Mouse (Mus musculus): Measurements from ENCODE around the gene Kcnj9. TPM values are rescaled to one million over a fixed set of nuclear protein-coding genes. Genes with fewer than 3 reads are reported as not detected.

Kcnj9 gene
- 169 and 180 TPM in 2 replicates for polyA plus RNA-seq (2012; rRNA removed)

- TF ChIP-seq POLR2A (IDR thresholded peaks at IDR 0.05; ENCODE audit: extremely low read depth, insufficient read depth, low read length) (peak; percentile 98), CTCF (IDR thresholded peaks at IDR 0.05; ENCODE audit: extremely low read depth, insufficient read depth, low read length) (no peak)
- Histone ChIP-seq H3K4me1 (ENCODE audit: control insufficient read depth, insufficient read depth, low read length) (peaks cover 12% of the 10 kb centered on the region), H3K4me3 (ENCODE audit: insufficient read depth, low read length) (peak within 1 kb of the TSS; percentile 96), H3K27ac (ENCODE audit: insufficient read depth, low read length) (peak within 1 kb of the TSS; percentile 61)
Observed at GRCm38 (mm10) chr1:172329131-172329530, at the start of gene Kcnj9. Gene Kcnj9 (minus strand): TSS chr1:172329318.

- Histone ChIP-seq H3K4me3 (ENCODE audit: insufficient read depth, low read length) (peak overlapping the region; percentile 96), H3K27ac (ENCODE audit: insufficient read depth, low read length) (no peak overlapping the region; the same call in 1 of the 2 replicates), H3K4me1 (ENCODE audit: control insufficient read depth, insufficient read depth, low read length) (peaks cover 8% of the 10 kb centered on the region)
- no peak for TF ChIP-seq POLR2A (IDR thresholded peaks at IDR 0.05; ENCODE audit: extremely low read depth, insufficient read depth, low read length)
- no peak for TF ChIP-seq CTCF (IDR thresholded peaks at IDR 0.05; ENCODE audit: extremely low read depth, insufficient read depth, low read length)
Observed at GRCm38 (mm10) chr1:172376758-172377458, 47.8 kb upstream of the Kcnj9 start.

- peaks cover 8% of the 10 kb centered on the region for H3K4me1 ChIP-seq (ENCODE audit: control insufficient read depth, insufficient read depth, low read length)
- no peak for TF ChIP-seq CTCF (IDR thresholded peaks at IDR 0.05; ENCODE audit: extremely low read depth, insufficient read depth, low read length)
- TF ChIP-seq POLR2A (IDR thresholded peaks at IDR 0.05; ENCODE audit: extremely low read depth, insufficient read depth, low read length), result peak; percentile 66; the same call in 1 of the 2 replicates
- peak within 1 kb of the TSS; percentile 96 for H3K4me3 ChIP-seq (ENCODE audit: insufficient read depth, low read length)
- H3K27ac ChIP-seq (ENCODE audit: insufficient read depth, low read length), result no peak within 1 kb of the TSS; the same call in 1 of the 2 replicates
Observed at GRCm38 (mm10) chr1:172376198-172376667, 47.1 kb upstream of the Kcnj9 start, which contains the start of gene Pigm. Gene Pigm (plus strand): TSS chr1:172376546.

GRCm38 (mm10) chr1:172368768-172369418, 39.8 kb upstream of the Kcnj9 start:
- Histone ChIP-seq H3K4me3 (ENCODE audit: insufficient read depth, low read length) (no peak overlapping the region), H3K27ac (ENCODE audit: insufficient read depth, low read length) (no peak overlapping the region)
- TF ChIP-seq CTCF (IDR thresholded peaks at IDR 0.05; ENCODE audit: extremely low read depth, insufficient read depth, low read length), result peak; percentile 9; the same call in 1 of the 2 replicates
- TF ChIP-seq POLR2A (IDR thresholded peaks at IDR 0.05; ENCODE audit: extremely low read depth, insufficient read depth, low read length), result no peak

GRCm38 (mm10) chr1:172364684-172365083, 35.6 kb upstream of the Kcnj9 start:
- Histone ChIP-seq H3K4me3 (ENCODE audit: insufficient read depth, low read length) (no peak overlapping the region), H3K4me1 (ENCODE audit: control insufficient read depth, insufficient read depth, low read length) (no peaks in the 10 kb centered on the region), H3K27ac (ENCODE audit: insufficient read depth, low read length) (no peak overlapping the region)
- TF ChIP-seq CTCF (IDR thresholded peaks at IDR 0.05; ENCODE audit: extremely low read depth, insufficient read depth, low read length), result peak; percentile 72
- no peak for TF ChIP-seq POLR2A (IDR thresholded peaks at IDR 0.05; ENCODE audit: extremely low read depth, insufficient read depth, low read length)

More at GRCm38 (mm10) chr1:172368768-172369418, 39.8 kb upstream of the Kcnj9 start:
- H3K4me1 ChIP-seq (ENCODE audit: control insufficient read depth, insufficient read depth, low read length), result no peaks in the 10 kb centered on the region

GRCm38 (mm10) chr1:172358341-172358740, 29.2 kb upstream of the Kcnj9 start:
- peak overlapping the region; percentile 24 for H3K27ac ChIP-seq (ENCODE audit: insufficient read depth, low read length)
- TF ChIP-seq POLR2A (IDR thresholded peaks at IDR 0.05; ENCODE audit: extremely low read depth, insufficient read depth, low read length) (no peak), CTCF (IDR thresholded peaks at IDR 0.05; ENCODE audit: extremely low read depth, insufficient read depth, low read length) (no peak)
- H3K4me1 ChIP-seq (ENCODE audit: control insufficient read depth, insufficient read depth, low read length), result peaks cover 2% of the 10 kb centered on the region; the same call in 1 of the 2 replicates
- H3K4me3 ChIP-seq (ENCODE audit: insufficient read depth, low read length), result no peak overlapping the region

GRCm38 (mm10) chr1:172357550-172357949, 28.4 kb upstream of the Kcnj9 start:
- Histone ChIP-seq H3K4me3 (ENCODE audit: insufficient read depth, low read length) (no peak overlapping the region), H3K4me1 (ENCODE audit: control insufficient read depth, insufficient read depth, low read length) (peaks cover 2% of the 10 kb centered on the region; the same call in 1 of the 2 replicates), H3K27ac (ENCODE audit: insufficient read depth, low read length) (no peak overlapping the region)
- TF ChIP-seq POLR2A (IDR thresholded peaks at IDR 0.05; ENCODE audit: extremely low read depth, insufficient read depth, low read length) (no peak), CTCF (IDR thresholded peaks at IDR 0.05; ENCODE audit: extremely low read depth, insufficient read depth, low read length) (peak; percentile 83)

GRCm38 (mm10) chr1:172355336-172355735, 26.2 kb upstream of the Kcnj9 start:
- no peak for TF ChIP-seq CTCF (IDR thresholded peaks at IDR 0.05; ENCODE audit: extremely low read depth, insufficient read depth, low read length)
- Histone ChIP-seq H3K4me3 (ENCODE audit: insufficient read depth, low read length) (no peak overlapping the region), H3K4me1 (ENCODE audit: control insufficient read depth, insufficient read depth, low read length) (peaks cover 2% of the 10 kb centered on the region; the same call in 1 of the 2 replicates), H3K27ac (ENCODE audit: insufficient read depth, low read length) (no peak overlapping the region)

GRCm38 (mm10) chr1:172352453-172352852, 23.3 kb upstream of the Kcnj9 start:
- Histone ChIP-seq H3K27ac (ENCODE audit: insufficient read depth, low read length) (no peak overlapping the region), H3K4me3 (ENCODE audit: insufficient read depth, low read length) (no peak overlapping the region), H3K4me1 (ENCODE audit: control insufficient read depth, insufficient read depth, low read length) (0 out of 2 replicates have a peak, but pooled peaks cover 3% of the 10 kb centered on the region)
- no peak for TF ChIP-seq CTCF (IDR thresholded peaks at IDR 0.05; ENCODE audit: extremely low read depth, insufficient read depth, low read length)
- TF ChIP-seq POLR2A (IDR thresholded peaks at IDR 0.05; ENCODE audit: extremely low read depth, insufficient read depth, low read length), result no peak

Measured in cortical plate, adult 2 months (tissue).